Mouse (Mus musculus): ENCODE measurements around the gene Fam83d. TPM values are rescaled to one million over a fixed set of nuclear protein-coding genes. Genes with fewer than 3 reads are reported as not detected.

Fam83d gene
- polyA plus RNA-seq, 1 experiment from 2014 or later = 5.9 TPM

GRCm38 (mm10) chr2:158829746-158830145 is 61.9 kb downstream of the Fam83d start:
- peaks cover 34% of the 10 kb centered on the region for H3K36me3 ChIP-seq
- no peak overlapping the region for H3K4me3 ChIP-seq (replicated peaks)
- H3K9ac ChIP-seq (replicated peaks) = no peak overlapping the region
- ATAC-seq (ENCODE audit: low FRiP score) = no peak
- WGBS = 63% methylated on average over 6 of the region's 6 CpGs
- H3K27ac ChIP-seq (replicated peaks) = no peak overlapping the region
- no peak overlapping the region for H3K4me2 ChIP-seq
- H3K4me1 ChIP-seq = peaks cover 10% of the 10 kb centered on the region
- no peaks in the 10 kb centered on the region for H3K27me3 ChIP-seq (replicated peaks)
- H3K9me3 ChIP-seq (replicated peaks) = no peaks in the 10 kb centered on the region

GRCm38 (mm10) chr2:158833221-158833620 is 65.3 kb downstream of the Fam83d start:
- Histone ChIP-seq H3K4me2 (no peak overlapping the region), H3K4me3 (replicated peaks) (no peak overlapping the region), H3K36me3 (peaks cover 48% of the 10 kb centered on the region), H3K9ac (replicated peaks) (no peak overlapping the region), H3K27me3 (replicated peaks) (no peaks in the 10 kb centered on the region), H3K4me1 (peaks cover 10% of the 10 kb centered on the region), H3K9me3 (replicated peaks) (no peaks in the 10 kb centered on the region), H3K27ac (replicated peaks) (peak overlapping the region; percentile 65)
- 65% methylated on average over 5 of the region's 5 CpGs for WGBS
- peak; percentile 68; the same call in 1 of the 2 replicates for ATAC-seq (ENCODE audit: low FRiP score)

DNA sequence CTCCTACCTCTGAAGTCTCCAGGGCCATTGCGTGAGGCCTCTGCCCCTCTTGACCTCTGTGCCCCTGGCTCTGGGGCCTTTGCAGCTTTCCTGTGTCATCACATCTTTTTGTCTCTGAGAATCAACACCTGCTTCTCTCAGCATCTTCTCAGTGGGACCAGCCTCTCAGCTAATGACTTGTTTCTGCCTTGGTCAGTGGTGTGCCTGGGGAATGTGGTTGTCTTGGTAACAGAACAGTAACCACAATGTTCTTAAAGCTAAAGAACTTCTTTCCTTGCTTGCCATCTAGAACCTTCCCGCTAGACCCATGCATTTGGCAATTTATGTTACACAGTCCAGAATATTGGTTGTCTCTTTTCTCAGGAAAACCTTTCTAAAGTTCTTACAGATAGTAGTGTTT is 65.8 kb downstream of the Fam83d start:
- Histone ChIP-seq H3K4me3 (replicated peaks) (no peak overlapping the region), H3K9me3 (replicated peaks) (no peaks in the 10 kb centered on the region), H3K36me3 (peaks cover 48% of the 10 kb centered on the region), H3K9ac (replicated peaks) (no peak overlapping the region), H3K27me3 (replicated peaks) (no peaks in the 10 kb centered on the region), H3K4me2 (no peak overlapping the region), H3K27ac (replicated peaks) (peak overlapping the region; percentile 65), H3K4me1 (peaks cover 10% of the 10 kb centered on the region)
- WGBS = 63% methylated on average over 2 of the region's 2 CpGs
- peak; percentile 47; the same call in 1 of the 2 replicates for ATAC-seq (ENCODE audit: low FRiP score)

Small RNA genes within 50 kb of the gene (microRNA-seq; reads per million reads assigned to microRNA genes)
- not detected for gene Gm26141

Other genes with a start within 250 kb of the Fam83d start
- 9.7 and 11.1 TPM in 2 replicates for gene Slc32a1, start 157.3 kb upstream of the Fam83d start, polyA plus RNA-seq (2015; fragmentation: Nextera tagmentation; extraction: Ambion mirVana)
- gene Actr5, start 143.2 kb upstream of the Fam83d start, polyA plus RNA-seq (2015; fragmentation: Nextera tagmentation; extraction: Ambion mirVana) = 11.4 TPM in 2 replicates
- 25.3 and 26.6 TPM in 2 replicates for gene Ppp1r16b, start 102.7 kb upstream of the Fam83d start, polyA plus RNA-seq (2015; fragmentation: Nextera tagmentation; extraction: Ambion mirVana)
- 10.9 and 13.3 TPM in 2 replicates for gene Dhx35, start 26.7 kb downstream of the Fam83d start, polyA plus RNA-seq (2015; fragmentation: Nextera tagmentation; extraction: Ambion mirVana)